Mouse (Mus musculus): Measurements from ENCODE around the gene Tfcp2l1.
A peak's percentile ranks its signal among the peaks of the same experiment; 100 is the strongest.

The Tfcp2l1 gene

DNA sequence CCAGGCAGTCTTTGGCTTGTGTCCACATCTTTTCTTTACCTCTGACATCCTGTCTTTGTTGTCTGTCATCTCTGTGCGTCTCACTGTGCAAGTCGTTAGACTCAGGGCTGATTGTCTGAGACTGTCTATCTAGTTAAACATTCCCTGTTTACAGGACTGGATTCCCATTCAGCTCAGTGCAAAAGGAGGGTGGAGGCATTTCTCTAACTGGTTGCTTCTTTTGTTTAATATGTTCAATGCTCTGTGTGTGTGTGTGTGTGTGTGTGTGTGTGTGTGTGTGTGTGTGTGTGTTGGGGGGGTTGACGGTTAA is 23.0 kb downstream of the Tfcp2l1 start:
- no peak for DNase-seq (ENCODE audit: low spot score)

DNA sequence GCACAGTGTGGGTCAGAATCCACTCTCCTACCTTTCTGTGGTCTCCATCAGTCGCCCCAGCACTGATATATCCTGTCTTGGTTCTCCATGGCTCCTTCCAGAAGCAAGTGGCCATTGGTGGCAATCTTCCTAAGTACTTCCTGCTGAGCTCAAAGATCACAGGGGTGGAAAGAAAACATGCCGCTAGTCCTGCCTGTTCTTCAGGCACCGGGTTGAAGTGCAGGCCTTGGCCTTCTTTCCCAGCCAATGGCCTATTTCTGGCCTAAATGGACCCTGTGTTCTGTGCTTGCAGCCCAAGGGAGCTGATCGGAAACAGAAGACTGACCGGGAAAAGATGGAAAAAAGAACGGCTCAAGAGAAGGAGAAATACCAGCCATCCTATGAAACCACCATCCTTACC is 31.0 kb downstream of the Tfcp2l1 start:
- DNase-seq (ENCODE audit: low spot score): no peak

- DNase-seq (ENCODE audit: low spot score): no peak
Measured at GRCm38 (mm10) chr1:118660880-118661465, 33.2 kb downstream of the Tfcp2l1 start.

- no peak for DNase-seq (ENCODE audit: low spot score)
Measured at GRCm38 (mm10) chr1:118663062-118663461, 35.3 kb downstream of the Tfcp2l1 start.

- DNase-seq (ENCODE audit: low spot score): no peak
Measured at GRCm38 (mm10) chr1:118667536-118667935, 39.8 kb downstream of the Tfcp2l1 start.

GRCm38 (mm10) chr1:118672196-118672595 is 44.5 kb downstream of the Tfcp2l1 start:
- no peak for DNase-seq (ENCODE audit: low spot score)

GRCm38 (mm10) chr1:118674176-118674575 is 46.4 kb downstream of the Tfcp2l1 start:
- DNase-seq (ENCODE audit: low spot score): no peak

DNA sequence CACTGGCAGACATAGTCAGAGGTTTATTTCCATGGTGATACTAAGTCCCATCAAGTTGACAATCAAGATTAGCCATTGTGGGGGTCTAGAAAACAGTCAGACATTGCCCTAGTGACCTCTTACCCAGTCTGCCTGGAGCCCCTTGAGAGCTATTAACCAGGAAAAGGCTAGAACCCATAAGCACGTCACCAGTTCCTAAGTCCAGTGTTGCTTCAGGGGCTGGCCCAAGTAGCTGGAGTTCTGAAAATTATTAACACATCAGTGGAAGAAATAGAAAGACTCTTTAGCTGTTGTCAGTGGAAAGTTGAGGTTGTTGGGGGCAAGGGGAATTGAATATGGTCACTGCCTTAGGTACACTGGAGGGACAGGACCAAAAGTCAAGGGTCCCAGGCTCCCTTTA is 54.2 kb downstream of the Tfcp2l1 start:
- no peak for DNase-seq (ENCODE audit: low spot score)

GRCm38 (mm10) chr1:118683686-118684085 is 55.9 kb downstream of the Tfcp2l1 start:
- DNase-seq (ENCODE audit: low spot score): no peak

GRCm38 (mm10) chr1:118687726-118688125 is 60.0 kb downstream of the Tfcp2l1 start:
- no peak for DNase-seq (ENCODE audit: low spot score)

GRCm38 (mm10) chr1:118689830-118690229 is 62.1 kb downstream of the Tfcp2l1 start:
- DNase-seq (ENCODE audit: low spot score): peak; percentile 8

DNA sequence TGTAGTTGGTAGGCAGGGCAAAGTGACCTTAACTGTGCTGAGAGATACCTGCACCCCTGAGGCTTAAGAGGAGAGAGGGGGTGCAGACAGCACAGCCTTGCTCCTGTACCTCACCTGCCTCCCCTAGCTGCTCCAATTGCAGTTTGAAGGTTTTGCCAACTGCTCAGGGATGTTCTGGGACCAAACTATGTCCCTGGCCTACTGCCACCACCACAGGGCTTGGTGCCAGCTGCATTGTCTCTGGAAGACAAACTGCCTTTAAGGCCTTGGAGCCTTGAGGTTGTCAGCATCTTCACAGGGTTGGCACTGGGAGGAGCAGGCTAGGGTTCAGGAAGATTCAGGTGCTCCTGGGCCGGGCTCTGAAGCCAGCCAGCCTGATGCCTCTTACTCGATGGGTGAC is 66.7 kb downstream of the Tfcp2l1 start:
- no peak for DNase-seq (ENCODE audit: low spot score)

DNA sequence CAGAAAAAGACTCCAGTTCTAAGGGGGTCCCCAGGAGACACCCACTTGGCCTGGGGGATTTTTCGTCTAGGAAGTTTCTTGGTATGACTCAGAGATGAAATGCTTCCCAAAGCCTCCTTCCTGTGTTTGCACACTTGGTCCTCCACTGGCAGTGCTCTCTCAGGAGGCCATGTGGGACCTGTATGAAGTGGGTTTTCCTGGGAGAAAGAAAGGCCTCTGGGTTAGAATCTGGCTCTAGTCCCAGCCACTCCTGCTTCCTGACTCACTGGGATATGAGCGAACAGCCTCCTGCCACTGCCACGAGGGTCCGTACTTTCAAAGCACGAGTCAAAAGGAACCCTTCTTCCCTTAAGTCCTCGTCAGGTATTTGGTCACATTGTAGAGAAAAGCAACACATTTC is 70.2 kb downstream of the Tfcp2l1 start:
- DNase-seq (ENCODE audit: low spot score): no peak

DNA sequence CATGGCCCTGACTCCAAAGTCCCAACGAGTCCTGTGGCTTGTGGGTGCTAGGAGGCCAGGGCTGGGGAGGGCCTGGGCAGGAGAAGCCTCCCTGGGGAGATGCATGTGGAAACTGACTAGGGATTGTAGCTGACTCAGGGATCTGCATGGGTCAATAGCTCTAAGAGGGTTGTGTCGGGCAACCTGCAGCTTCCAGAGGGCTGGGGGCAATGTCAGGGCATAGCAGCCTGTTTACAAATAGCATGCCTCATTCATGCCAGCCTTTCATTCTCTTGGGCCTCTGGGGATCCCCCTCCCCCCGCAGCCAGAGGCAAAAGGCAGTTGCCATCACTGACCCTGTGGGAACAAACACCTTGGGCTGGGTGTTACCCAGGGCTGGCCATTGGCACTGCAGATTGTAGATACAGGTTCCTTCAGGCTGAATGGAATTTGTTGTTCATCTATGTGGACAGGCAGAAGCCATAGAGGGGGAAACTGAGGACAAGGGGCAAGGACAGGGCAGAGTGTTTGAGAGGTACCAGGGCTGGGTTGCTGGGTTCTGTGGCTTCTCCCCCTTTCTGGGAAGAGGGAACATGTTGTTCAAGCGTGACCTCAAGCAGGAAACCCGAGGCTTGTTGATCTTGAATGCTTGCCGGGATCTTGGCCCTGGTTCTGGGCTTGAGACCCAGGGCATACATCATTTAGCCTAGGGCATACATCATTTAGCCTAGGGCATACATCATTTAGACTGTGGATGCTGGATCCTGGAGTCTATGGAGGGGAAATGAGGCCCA is 71.6 kb downstream of the Tfcp2l1 start:
- DNase-seq (ENCODE audit: low spot score): no peak

GRCm38 (mm10) chr1:118699961-118700360 is 72.2 kb downstream of the Tfcp2l1 start:
- no peak for DNase-seq (ENCODE audit: low spot score)

- no peak for DNase-seq (ENCODE audit: low spot score)
Measured at GRCm38 (mm10) chr1:118711606-118712005, 83.9 kb downstream of the Tfcp2l1 start.

- DNase-seq (ENCODE audit: low spot score): no peak
Measured at GRCm38 (mm10) chr1:118716225-118716624, 88.5 kb downstream of the Tfcp2l1 start.

DNA sequence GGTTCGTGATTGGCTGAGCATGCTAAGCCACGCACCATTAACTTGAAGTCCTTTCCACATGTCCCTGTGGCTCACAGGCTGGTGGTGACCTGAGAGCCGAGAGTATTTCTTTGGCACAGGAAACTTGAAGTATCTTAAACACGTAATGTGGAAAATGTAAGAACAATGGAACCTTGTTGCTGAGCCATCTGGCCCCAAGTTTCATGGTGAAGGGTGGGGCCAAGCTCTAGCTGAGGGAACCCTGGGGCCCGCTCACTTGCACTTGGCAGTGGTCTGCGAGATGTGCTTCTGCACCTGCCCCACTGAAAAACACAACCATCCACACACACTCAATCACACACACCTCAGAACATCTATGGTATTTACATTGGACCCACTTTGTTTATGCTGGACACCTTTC is 90.3 kb downstream of the Tfcp2l1 start:
- no peak for DNase-seq (ENCODE audit: low spot score)

GRCm38 (mm10) chr1:118719699-118720098 is 92.0 kb downstream of the Tfcp2l1 start:
- no peak for DNase-seq (ENCODE audit: low spot score)

- peak; percentile 12 for DNase-seq (ENCODE audit: low spot score)
Measured at GRCm38 (mm10) chr1:118720474-118721095, 92.8 kb downstream of the Tfcp2l1 start.

DNA sequence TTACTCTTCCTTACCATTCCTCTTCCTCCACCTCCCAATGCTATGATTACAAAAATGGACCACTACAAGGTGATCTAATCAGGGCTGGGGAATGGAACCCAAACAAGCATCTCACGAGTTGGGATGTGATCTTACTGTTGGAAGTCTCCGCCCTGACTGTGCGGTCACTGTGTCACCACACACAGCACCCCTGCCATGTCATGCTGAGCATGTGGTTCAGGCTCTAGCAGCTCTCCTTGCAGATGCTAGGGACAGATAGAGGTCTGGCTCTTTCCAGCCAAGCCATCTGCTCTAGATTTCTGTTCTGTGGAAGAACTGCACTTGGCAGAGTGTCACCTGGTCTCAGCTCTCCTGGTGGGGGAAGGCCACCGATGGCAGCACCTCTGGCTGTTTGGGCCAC is 99.3 kb downstream of the Tfcp2l1 start:
- no peak for DNase-seq (ENCODE audit: low spot score)

DNA sequence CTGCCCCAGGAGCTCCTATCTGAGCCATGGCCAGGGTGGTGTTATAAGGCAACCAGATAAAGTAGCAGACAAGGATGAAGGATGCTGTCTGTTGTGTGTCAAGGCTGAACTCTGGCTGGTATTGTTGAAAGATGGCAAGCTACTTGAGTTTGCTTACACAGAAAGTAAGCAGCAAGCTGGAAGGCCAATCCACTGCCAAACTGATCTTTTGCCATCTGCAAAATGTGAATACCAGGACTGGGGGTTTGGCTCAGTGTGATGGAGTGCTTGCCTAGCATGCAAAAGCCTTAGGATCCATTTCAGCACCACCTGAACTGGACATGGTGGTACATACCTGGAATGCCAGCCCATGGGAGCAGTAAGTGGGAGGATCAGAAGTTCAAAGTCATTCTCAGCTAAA is 101.1 kb downstream of the Tfcp2l1 start:
- DNase-seq (ENCODE audit: low spot score): no peak

Measured in embryo, embryonic 10.5 days (tissue).